Mouse (Mus musculus) heart, adult 9 months (tissue): ENCODE results near the gene Olfr450.
A peak's percentile ranks its signal among the peaks of the same experiment; 100 is the strongest.

Source experiments
- DNase-seq, 2 experiments: peaks; one replicate each; pipeline ENCODE4 v3.0.0; 2022; ENCODE audit warnings: low spot score in 2 of 2

Gene Olfr450

DNA sequence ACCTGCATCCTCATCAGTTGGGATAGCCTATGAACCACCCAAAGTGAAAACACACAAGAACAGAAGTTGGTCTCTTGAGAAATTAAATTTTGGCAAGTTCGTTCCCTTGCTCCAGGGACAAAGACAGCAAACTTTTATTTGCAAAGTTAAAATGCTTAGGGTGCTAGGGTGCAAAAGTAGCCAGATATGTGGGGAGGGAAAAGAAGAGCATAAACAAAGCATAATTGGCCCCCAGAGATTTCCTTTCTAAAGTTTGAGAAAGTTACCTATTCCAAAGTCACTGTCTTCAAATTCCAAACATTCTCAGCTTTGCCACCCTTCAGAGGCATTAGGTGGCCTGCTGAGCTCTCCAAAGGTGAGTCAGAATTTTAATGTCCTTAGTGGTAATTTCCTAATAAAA lies at the start of gene Olfr450:
Gene Olfr450, plus strand, starts transcription at position 301 of the 400 bp plus-strand sequence.
- no peak for DNase-seq

DNA sequence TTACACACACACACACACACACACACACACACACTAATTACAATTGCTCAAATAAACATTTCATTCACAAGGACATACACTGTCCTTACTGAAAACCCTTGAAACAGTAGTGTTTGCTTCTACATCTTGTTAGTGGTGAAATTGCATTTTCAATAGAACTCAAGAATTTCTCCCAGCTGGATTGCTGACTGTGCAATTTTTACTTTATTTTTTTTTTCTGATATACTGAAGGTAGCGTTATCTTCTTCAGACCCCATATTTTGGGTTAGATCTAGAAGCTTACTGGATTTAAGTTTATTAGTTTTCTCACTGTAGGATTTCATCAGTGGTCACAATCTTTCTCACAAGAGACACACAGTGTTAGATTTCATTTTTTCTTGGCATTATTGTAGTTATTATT lies 34.7 kb upstream of the Olfr450 start:
- no peak for DNase-seq

DNA sequence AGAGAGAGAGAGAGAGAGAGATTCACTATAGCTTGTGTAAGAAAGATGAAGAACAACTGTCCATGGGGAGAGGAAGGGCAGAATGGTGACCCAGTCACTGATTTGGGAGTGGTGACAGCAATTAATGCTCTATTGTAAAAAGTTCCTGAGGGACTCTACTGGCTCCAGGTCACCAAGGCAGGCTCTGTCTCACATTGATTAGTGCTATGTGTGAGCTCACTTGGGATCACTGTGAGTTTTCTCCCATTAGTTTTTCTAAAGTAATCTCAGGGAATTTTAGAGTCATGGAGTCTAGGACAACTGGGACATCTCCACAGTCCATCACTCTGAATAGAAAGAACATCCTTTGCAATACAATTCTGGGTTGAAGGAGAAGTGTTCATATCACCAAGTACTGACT lies 26.9 kb upstream of the Olfr450 start, which contains the start of gene Olfr452:
Gene Olfr452, plus strand, starts transcription at position 301 of the 400 bp plus-strand sequence.
- no peak for DNase-seq

DNA sequence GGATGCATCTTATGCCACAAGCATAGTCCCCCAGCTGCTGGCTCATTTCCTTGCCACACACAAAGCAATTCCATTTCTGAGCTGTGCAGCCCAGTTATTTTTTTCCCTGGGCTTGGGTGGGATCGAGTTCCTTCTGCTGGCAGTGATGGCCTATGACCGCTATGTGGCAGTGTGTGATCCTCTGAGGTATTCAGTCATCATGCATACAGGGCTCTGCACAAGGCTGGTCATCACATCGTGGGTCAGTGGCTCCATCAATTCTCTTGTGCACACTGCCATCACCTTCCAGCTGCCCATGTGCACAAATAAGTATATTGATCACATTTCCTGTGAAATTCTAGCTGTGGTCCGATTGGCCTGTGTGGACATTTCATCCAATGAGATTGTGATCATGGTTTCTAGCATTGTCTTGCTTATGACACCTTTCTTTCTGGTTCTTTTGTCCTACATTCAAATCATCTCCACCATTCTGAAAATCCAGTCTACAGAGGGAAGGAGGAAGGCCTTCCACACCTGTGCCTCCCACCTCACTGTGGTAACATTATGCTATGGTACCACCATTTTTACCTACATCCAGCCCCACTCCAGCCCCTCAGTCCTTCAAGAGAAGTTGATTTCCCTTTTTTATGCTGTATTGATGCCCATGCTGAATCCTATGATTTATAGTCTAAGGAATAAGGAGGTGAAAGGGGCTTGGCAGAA lies 21.3 kb upstream of the Olfr450 start:
- DNase-seq = no peak

DNA sequence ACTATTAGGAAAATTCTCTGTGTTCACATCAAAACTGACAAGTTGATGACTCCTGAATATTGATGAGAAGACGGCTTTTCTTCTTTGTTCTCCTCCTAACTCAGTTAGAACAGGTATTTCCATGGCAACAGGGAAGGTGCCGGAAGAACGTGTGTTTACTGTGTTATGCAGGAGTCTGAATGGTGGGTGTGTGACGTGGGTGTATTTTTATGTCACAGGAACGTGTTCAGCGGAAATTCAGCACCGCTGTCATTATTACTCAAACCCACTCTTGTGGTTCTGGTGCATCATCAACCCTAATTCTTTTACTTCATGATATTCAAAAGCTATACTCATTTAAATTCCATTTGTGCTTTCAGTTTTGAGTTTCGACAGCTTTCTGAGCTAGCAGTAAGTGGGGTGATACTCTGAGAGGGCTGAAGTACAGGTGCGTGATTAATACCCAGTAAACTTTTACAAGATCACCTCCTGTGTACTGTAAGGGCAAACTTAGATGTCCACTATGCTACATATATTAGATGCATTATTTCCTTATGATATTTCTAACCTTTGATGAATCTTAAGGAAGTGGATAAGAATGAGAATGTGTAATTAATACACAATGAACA lies 20.7 kb upstream of the Olfr450 start:
- no peak for DNase-seq

DNA sequence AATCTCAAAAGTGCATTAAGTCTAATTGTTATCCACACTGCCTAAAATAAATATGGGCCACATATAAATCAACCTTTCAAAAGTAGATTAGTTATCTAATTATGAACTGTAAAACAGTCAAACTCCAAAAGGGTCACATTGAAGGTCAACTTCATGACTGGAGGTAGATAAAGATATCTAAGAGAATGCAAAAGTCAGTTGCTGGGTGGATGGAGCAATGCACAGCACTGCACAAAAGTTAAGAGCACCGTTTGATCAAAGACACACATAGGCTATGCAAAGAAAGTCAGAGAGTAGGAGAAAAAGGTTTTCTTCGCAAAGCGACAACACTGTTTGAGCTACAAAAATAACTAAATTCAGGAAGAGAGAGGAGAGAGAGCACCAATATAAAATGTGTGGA lies 16.8 kb upstream of the Olfr450 start:
- DNase-seq = no peak

DNA sequence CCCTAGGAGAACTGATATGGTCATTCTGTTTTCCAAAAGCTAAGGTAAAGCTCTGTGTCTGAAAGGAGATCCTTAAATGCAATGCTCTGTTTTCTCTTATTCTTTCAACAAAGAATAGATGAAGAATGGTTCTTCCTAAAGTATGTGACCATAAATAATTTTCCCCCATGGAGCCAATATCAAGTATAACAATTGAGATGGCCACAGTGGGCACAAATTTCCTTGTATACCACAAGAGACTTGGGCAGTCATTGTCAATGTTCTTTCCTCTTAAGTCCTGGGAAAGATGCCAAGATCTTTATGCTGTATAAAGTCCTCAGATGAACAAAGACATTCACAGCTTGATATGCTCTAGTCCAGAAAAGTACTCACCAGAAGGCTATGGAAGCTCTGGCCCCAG lies 22.3 kb downstream of the Olfr450 start, which contains the start of gene Olfr449:
Gene Olfr449, plus strand, starts transcription at position 301 of the 400 bp plus-strand sequence.
- no peak for DNase-seq

DNA sequence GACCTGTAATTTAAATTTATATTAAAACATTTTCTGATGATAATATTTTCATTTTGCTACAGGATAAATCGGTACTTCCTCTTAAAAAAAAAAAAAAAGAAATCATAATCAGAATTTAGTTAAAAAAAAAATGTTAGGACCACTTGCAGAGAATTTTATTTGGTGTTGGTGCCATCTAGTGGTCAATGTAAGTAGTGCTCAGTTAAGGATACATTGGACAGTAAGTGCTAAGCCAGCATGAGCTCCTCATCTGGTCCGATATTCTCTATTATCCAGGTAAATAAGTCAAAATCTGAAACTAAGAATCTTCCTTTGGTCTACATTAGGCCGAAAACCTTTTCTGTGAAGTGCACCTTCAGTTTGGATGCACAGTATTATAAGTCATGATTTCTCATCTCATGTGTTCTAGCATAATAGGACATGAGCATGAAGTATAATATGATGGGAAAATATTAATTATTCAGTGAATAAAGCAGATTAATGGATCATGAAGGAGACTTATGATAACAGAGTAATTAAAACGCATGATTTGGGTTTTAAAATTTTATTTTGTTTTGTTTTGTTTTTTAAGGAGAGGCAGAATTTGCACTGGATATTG lies 48.6 kb downstream of the Olfr450 start:
- DNase-seq = peak in 1 of 2 experiments; percentile 19
